Mouse (Mus musculus) erythroblast, embryonic 14.5 days (primary cell): Measurements from ENCODE around the gene Ahctf1. TPM values are rescaled to one million over a fixed set of nuclear protein-coding genes. Genes with fewer than 3 reads are reported as not detected.

Experiments used
- H3K27me3 ChIP-seq: 2 replicates; pipeline ENCODE4 v1.6.1; 2012; ENCODE audit warnings: inconsistent platforms; ENCODE audit not compliant: control insufficient read depth
- H3K36me3 ChIP-seq: 2 replicates; pipeline ENCODE4 v1.6.1; 2012; ENCODE audit warnings: mild to moderate bottlenecking, inconsistent platforms; ENCODE audit not compliant: control insufficient read depth
- H3K4me1 ChIP-seq: 2 replicates; pipeline ENCODE4 v1.6.1; 2012; ENCODE audit warnings: inconsistent platforms; ENCODE audit not compliant: control insufficient read depth
- H3K4me3 ChIP-seq: replicated peaks from 2 replicates; pipeline ENCODE3; 2012; ENCODE audit warnings: moderate library complexity, mild to moderate bottlenecking, inconsistent platforms
- H3K9me3 ChIP-seq: 2 replicates; pipeline ENCODE4 v1.6.1; 2012; ENCODE audit warnings: low read length, inconsistent platforms, mixed read lengths; ENCODE audit not compliant: control insufficient read depth
- GATA1 ChIP-seq: IDR thresholded peaks from 2 replicates; pipeline ENCODE4 v1.6.1; 2012; ENCODE audit warnings: low read length, inconsistent platforms, mixed read lengths
- TAL1 ChIP-seq: IDR thresholded peaks from 3 replicates; pipeline ENCODE4 v1.6.1; 2012; ENCODE audit warnings: low read length, inconsistent platforms, mixed read lengths
- polyA plus RNA-seq: library from polyadenylated mRNA; stranded (reverse); fragments of >175 nt; gene quantifications from 2 replicates; pipeline ENCODE4 v1.2.3, GENCODE M21; 2012

Ahctf1 gene
- 4.5 and 4.8 TPM in 2 replicates for polyA plus RNA-seq

DNA sequence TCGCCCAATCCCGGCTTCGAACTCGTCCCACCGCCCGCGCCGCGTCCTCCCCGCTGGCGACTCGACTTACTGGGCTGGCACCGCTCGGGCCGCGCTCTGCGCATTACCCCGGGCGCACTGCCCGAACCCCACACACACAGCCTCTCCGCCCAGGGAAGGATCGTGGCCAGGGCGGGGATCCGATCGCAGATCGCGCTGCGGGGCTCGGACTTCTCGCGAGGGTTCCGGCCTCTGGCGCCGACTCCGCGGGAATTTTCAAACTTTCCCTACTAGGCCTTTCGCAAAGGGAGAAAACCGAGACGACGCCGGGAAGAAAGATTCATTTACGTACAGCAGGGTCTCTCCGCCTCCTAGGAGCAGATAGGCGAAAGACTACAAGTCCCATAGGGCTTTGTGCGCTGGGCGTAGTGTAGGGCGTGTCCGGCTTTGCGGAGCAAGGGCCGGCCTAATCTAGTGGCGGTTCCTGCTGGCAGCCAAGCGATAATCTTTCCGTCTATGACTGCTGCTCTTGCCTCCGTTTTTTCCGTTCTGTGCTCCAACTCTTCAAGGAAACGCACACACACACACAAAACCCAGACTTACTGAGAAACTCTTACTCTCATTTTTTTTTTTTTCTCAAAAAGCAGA, at the start of gene Ahctf1:
TSS of gene Ahctf1 (minus strand) at position 168 of the 627 bp plus-strand sequence.
- H3K4me1 ChIP-seq, result peaks cover 78% of the 10 kb centered on the region
- peaks cover 27% of the 10 kb centered on the region for H3K36me3 ChIP-seq
- peak within 1 kb of the TSS; percentile 98 for H3K4me3 ChIP-seq
- no peaks in the 10 kb centered on the region for H3K9me3 ChIP-seq
- no peaks in the 10 kb centered on the region for H3K27me3 ChIP-seq
- peak; percentile 88 for TF ChIP-seq GATA1
- TF ChIP-seq TAL1, result peak; percentile 44; the same call in 2 of the 3 replicates

GRCm38 (mm10) chr1:179847759-179848389, 44.4 kb upstream of the Ahctf1 start:
- no peaks in the 10 kb centered on the region for H3K9me3 ChIP-seq
- H3K27me3 ChIP-seq, result no peaks in the 10 kb centered on the region
- TF ChIP-seq TAL1 (no peak), GATA1 (no peak)
- H3K36me3 ChIP-seq, result no peaks in the 10 kb centered on the region
- H3K4me1 ChIP-seq, result peaks cover 19% of the 10 kb centered on the region
- peak overlapping the region; percentile 52 for H3K4me3 ChIP-seq

- Histone ChIP-seq H3K4me1 (peaks cover 19% of the 10 kb centered on the region), H3K36me3 (no peaks in the 10 kb centered on the region), H3K4me3 (no peak overlapping the region), H3K9me3 (no peaks in the 10 kb centered on the region), H3K27me3 (no peaks in the 10 kb centered on the region)
- no peak for TF ChIP-seq GATA1
These were observed 43.7 kb upstream of the Ahctf1 start for GRCm38 (mm10) chr1:179847173-179847572.

- Histone ChIP-seq H3K27me3 (no peaks in the 10 kb centered on the region), H3K9me3 (no peaks in the 10 kb centered on the region), H3K4me1 (peaks cover 19% of the 10 kb centered on the region), H3K36me3 (no peaks in the 10 kb centered on the region), H3K4me3 (no peak overlapping the region)
- TF ChIP-seq GATA1 (no peak), TAL1 (no peak)
These were observed 42.5 kb upstream of the Ahctf1 start for GRCm38 (mm10) chr1:179845832-179846499.

GRCm38 (mm10) chr1:179844894-179845293, 41.4 kb upstream of the Ahctf1 start:
- peaks cover 19% of the 10 kb centered on the region for H3K4me1 ChIP-seq
- H3K27me3 ChIP-seq, result no peaks in the 10 kb centered on the region
- no peaks in the 10 kb centered on the region for H3K9me3 ChIP-seq
- H3K4me3 ChIP-seq, result no peak overlapping the region
- TF ChIP-seq GATA1 (no peak), TAL1 (no peak)
- H3K36me3 ChIP-seq, result no peaks in the 10 kb centered on the region

DNA sequence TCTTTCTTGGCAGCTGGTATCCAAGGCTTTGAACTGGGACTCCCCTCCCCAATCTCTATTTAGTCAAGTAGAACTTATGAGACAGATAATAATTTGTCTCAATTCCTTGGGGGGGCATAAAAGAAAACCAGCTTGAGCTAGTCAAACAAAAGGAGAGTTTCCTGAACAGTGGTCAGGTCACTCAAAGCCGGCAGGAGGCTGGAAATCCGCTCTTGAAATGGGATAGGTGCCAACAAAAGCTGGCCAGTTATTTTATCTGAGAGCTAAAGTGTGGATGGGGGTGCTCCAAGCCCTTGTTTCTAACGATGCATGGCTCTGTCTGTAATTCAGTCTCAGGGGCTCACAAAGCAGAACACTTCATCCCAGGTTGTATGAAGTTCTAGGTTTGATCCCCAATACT, 40.5 kb upstream of the Ahctf1 start:
- H3K9me3 ChIP-seq, result no peaks in the 10 kb centered on the region
- peaks cover 19% of the 10 kb centered on the region for H3K4me1 ChIP-seq
- TF ChIP-seq TAL1 (no peak), GATA1 (no peak)
- H3K4me3 ChIP-seq, result no peak overlapping the region
- H3K27me3 ChIP-seq, result no peaks in the 10 kb centered on the region
- no peaks in the 10 kb centered on the region for H3K36me3 ChIP-seq

- Histone ChIP-seq H3K4me1 (peaks cover 13% of the 10 kb centered on the region), H3K9me3 (no peaks in the 10 kb centered on the region), H3K4me3 (no peak overlapping the region), H3K36me3 (no peaks in the 10 kb centered on the region), H3K27me3 (no peaks in the 10 kb centered on the region)
- TF ChIP-seq GATA1, result no peak
- no peak for TF ChIP-seq TAL1
These were observed 39.1 kb upstream of the Ahctf1 start for GRCm38 (mm10) chr1:179842568-179842967.

- Histone ChIP-seq H3K36me3 (no peaks in the 10 kb centered on the region), H3K27me3 (no peaks in the 10 kb centered on the region), H3K4me3 (no peak overlapping the region), H3K9me3 (peaks cover 3% of the 10 kb centered on the region; the same call in 1 of the 2 replicates), H3K4me1 (peaks cover 18% of the 10 kb centered on the region)
- no peak for TF ChIP-seq GATA1
- no peak for TF ChIP-seq TAL1
These were observed 33.2 kb upstream of the Ahctf1 start for GRCm38 (mm10) chr1:179836426-179837404.
